Mouse (Mus musculus) erythroblast, adult 5-6 weeks (primary cell): ENCODE data around the gene Gm3327. TPM values are rescaled to one million over a fixed set of nuclear protein-coding genes. Genes with fewer than 3 reads are reported as not detected.
"Not testable (repeated sequence)": the region's sequence is repeated elsewhere in the genome, so short reads cannot be mapped to it uniquely, and the experiment has no call there.

Experiments
- ATAC-seq: replicated peaks from 2 replicates; pipeline ENCODE4 v1.8.0; 2016; ENCODE audit warnings: moderate number of reproducible peaks, mild to moderate bottlenecking, moderate TSS enrichment, inconsistent platforms; ENCODE audit not compliant: poor library complexity, low FRiP score, severe bottlenecking
- total RNA-seq, 2 experiments: library from RNA; stranded (forward) in 1 of 2; stranded (reverse) in 1 of 2; fragments of 150-400 nt in 1 of 2; fragments of 200-764, 138-1000 nt in 1 of 2; gene quantifications; 2 replicates each; pipeline versions ENCODE4 v1.2.3 to v1.2.4; 2015 to 2017; ENCODE audit warnings: low replicate concordance in 2 of 2

Gm3327 gene
- total RNA-seq (2015; ENCODE audit: low replicate concordance), result not detected in 2 replicates
- total RNA-seq (2017; ENCODE audit: low replicate concordance), result not detected in 2 replicates

- not testable (repeated sequence) for ATAC-seq
These were observed at the start of gene Gm3327 for GRCm38 (mm10) chr14:44123551-44123950. Gene Gm3327 (plus strand): TSS chr14:44123851.

- ATAC-seq, result not testable (repeated sequence)
These were observed 45.8 kb upstream of the Gm3327 start for GRCm38 (mm10) chr14:44077785-44078341.

- not testable (repeated sequence) for ATAC-seq
These were observed 37.1 kb upstream of the Gm3327 start for GRCm38 (mm10) chr14:44086588-44086987.

DNA sequence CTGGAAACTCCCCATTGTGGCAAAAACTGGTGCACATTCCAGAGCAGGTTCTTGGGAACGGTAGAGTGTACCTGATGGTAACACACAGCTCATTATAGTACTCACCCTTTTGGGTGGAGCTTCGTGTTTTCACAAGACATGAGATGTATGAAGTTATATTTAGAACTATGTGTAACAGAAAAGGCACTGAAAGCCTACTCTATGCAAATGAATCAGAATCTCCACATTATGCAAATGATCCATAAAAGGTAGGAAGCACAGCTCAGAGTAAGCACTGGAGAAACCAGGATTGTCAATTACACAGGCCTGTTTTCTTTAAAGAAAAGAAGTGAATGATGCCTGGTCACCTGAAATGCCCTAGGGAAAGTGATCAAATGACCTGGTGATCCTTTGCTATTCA lies 36.1 kb upstream of the Gm3327 start:
- ATAC-seq, result not testable (repeated sequence)

- ATAC-seq, result not testable (repeated sequence)
These were observed 32.1 kb upstream of the Gm3327 start for GRCm38 (mm10) chr14:44091524-44091923.

DNA sequence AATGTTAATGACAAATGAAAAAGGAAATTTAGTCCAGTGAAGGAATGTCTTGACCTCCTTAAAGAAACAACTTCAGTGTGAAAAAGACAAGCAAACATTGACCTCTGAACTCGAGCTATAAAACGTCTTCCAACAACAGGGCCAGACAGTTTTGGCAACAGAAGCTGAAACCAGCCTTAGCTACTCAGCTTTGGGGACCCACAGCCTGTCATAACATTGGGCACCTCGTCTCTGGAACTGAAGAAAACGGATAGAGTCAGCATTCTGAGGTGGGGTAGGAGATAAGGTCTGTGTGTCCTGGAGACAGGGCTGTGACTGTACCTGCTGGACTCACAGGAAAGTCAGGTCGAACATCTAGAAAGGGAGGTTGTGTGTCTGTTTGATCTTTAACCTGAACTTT lies 29.2 kb upstream of the Gm3327 start:
- ATAC-seq, result not testable (repeated sequence)

GRCm38 (mm10) chr14:44100030-44100429 lies 23.6 kb upstream of the Gm3327 start:
- ATAC-seq, result not testable (repeated sequence)

DNA sequence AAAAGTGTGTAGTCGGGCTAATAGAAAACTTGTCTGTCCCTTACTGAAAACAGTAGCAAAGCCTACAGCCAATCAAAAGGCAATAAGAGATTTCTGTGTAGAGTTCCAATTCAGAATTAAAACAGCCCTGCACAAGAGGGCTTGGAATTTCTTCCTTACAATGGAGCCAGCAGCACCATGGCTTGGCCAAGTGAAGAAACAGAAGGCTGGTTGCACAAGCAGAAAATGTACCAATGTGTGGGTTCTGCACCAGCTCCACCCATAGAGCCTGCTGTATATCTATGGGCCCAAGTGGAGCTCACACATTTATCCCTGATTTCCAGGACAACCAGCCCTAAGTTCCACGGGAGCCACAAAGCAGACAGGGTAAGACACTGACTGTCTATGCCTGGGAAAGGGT lies 21.3 kb upstream of the Gm3327 start, which contains the start of gene Ear2:
Gene Ear2 (plus strand): TSS at position 301 of the 400 bp plus-strand sequence.
- ATAC-seq, result not testable (repeated sequence)

DNA sequence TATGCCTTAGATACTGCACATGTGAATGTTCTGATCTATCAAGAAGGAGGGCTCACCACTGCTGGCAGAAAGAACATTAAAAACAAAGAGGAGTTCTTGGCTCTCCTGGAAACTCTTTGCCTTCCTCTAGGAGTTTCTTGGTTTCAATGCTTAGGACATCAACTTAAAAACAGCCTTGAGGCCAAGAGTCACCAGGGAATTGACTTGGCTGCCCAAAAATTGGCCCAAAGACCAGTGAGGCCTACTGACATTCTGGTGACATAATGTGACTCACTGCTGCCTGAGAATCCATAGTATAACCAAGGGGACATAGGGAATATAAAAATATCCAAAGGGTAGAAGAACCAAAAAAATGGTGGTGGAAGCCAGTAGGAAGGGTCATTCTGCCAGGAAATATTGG lies 12.7 kb upstream of the Gm3327 start:
- no peak for ATAC-seq

Other genes with a start within 250 kb of the Gm3327 start
- 55.7 and 64.8 TPM in 2 replicates for gene Ear1, start 248.3 kb upstream of the Gm3327 start, total RNA-seq (2015; ENCODE audit: low replicate concordance)
- gene Ear1, start 248.3 kb upstream of the Gm3327 start, total RNA-seq (2017; ENCODE audit: low replicate concordance), result 57.6 and 70.3 TPM in 2 replicates
- not detected in 2 replicates for gene Ear10, start 200.3 kb upstream of the Gm3327 start, total RNA-seq (2015; ENCODE audit: low replicate concordance)
- not detected in 2 replicates for gene Ear10, start 200.3 kb upstream of the Gm3327 start, total RNA-seq (2017; ENCODE audit: low replicate concordance)
- 6.3 and 12.5 TPM in 2 replicates for gene Gm8113, start 198.5 kb upstream of the Gm3327 start, total RNA-seq (2015; ENCODE audit: low replicate concordance)
- 5.7 and 7.7 TPM in 2 replicates for gene Gm8113, start 198.5 kb upstream of the Gm3327 start, total RNA-seq (2017; ENCODE audit: low replicate concordance)
- gene Ang5, start 166.8 kb upstream of the Gm3327 start, total RNA-seq (2015; ENCODE audit: low replicate concordance), result not detected in 2 replicates
- gene Ang5, start 166.8 kb upstream of the Gm3327 start, total RNA-seq (2017; ENCODE audit: low replicate concordance), result not detected in 2 replicates
- gene Ang6, start 121.6 kb upstream of the Gm3327 start, total RNA-seq (2015; ENCODE audit: low replicate concordance), result not detected in 2 replicates
- gene Ang6, start 121.6 kb upstream of the Gm3327 start, total RNA-seq (2017; ENCODE audit: low replicate concordance), result not detected in 2 replicates
- gene Ear2, start 21.2 kb upstream of the Gm3327 start, total RNA-seq (2015; ENCODE audit: low replicate concordance), result 73.6 and 109 TPM in 2 replicates
- 95.7 and 162 TPM in 2 replicates for gene Ear2, start 21.2 kb upstream of the Gm3327 start, total RNA-seq (2017; ENCODE audit: low replicate concordance)
- gene Gm8212, start 73.8 kb downstream of the Gm3327 start, total RNA-seq (2015; ENCODE audit: low replicate concordance), result not detected in 2 replicates
- not detected in 2 replicates for gene Gm8212, start 73.8 kb downstream of the Gm3327 start, total RNA-seq (2017; ENCODE audit: low replicate concordance)
- not detected in 2 replicates for gene 4930503E14Rik, start 89.4 kb downstream of the Gm3327 start, total RNA-seq (2015; ENCODE audit: low replicate concordance)
- gene 4930503E14Rik, start 89.4 kb downstream of the Gm3327 start, total RNA-seq (2017; ENCODE audit: low replicate concordance), result not detected in 2 replicates
- gene Gm8220, start 161.7 kb downstream of the Gm3327 start, total RNA-seq (2015; ENCODE audit: low replicate concordance), result not detected in 2 replicates
- not detected in 2 replicates for gene Gm8220, start 161.7 kb downstream of the Gm3327 start, total RNA-seq (2017; ENCODE audit: low replicate concordance)
- not detected in 2 replicates for gene Gm5930, start 214.7 kb downstream of the Gm3327 start, total RNA-seq (2015; ENCODE audit: low replicate concordance)
- gene Gm5930, start 214.7 kb downstream of the Gm3327 start, total RNA-seq (2017; ENCODE audit: low replicate concordance), result not detected in 2 replicates
- gene Gm8229, start 241.5 kb downstream of the Gm3327 start, total RNA-seq (2015; ENCODE audit: low replicate concordance), result not detected in 2 replicates
- gene Gm8229, start 241.5 kb downstream of the Gm3327 start, total RNA-seq (2017; ENCODE audit: low replicate concordance), result not detected in 2 replicates